Mouse (Mus musculus) liver, embryonic 15.5 days (tissue): ENCODE measurements around the gene Rras2. TPM values are rescaled to one million over a fixed set of nuclear protein-coding genes. Genes with fewer than 3 reads are reported as not detected.

Experiments
- polyA plus RNA-seq: library from polyadenylated mRNA; unstranded; fragments of >200 nt; fragmentation: Nextera tagmentation; extraction: Ambion mirVana; gene quantifications from 2 replicates; pipeline ENCODE4 v1.2.1, GENCODE M21; 2015

Rras2 gene
- polyA plus RNA-seq, 1 experiment from 2014 or later: 6.7 TPM

Other genes with a start within 250 kb of the Rras2 start
- gene Copb1, start 136.9 kb upstream of the Rras2 start, polyA plus RNA-seq: 43.3 and 47.2 TPM in 2 replicates
- 239 and 245 TPM in 2 replicates for gene Psma1, start 158.3 kb upstream of the Rras2 start, polyA plus RNA-seq